Mouse (Mus musculus): ENCODE measurements around the gene Zfp968.
"Not testable (repeated sequence)": the region's sequence is repeated elsewhere in the genome, so short reads cannot be mapped to it uniquely, and the experiment has no call there.

GRCm38 (mm10) chr2:175372136-175372535 lies at the start of gene Zfp968:
- not testable (repeated sequence) for TF ChIP-seq ZNF384 (IDR thresholded peaks at IDR 0.05; ENCODE audit: low read depth, low read length); ZC3H11A (IDR thresholded peaks at IDR 0.05; ENCODE audit: borderline replicate concordance, low read depth, low read length); MAFK (IDR thresholded peaks at IDR 0.05; ENCODE audit: insufficient read depth, low read depth, low read length)

Data from ES-E14 (cell line).